Mouse (Mus musculus): Measurements from ENCODE around the gene Ralgps2.

DNA sequence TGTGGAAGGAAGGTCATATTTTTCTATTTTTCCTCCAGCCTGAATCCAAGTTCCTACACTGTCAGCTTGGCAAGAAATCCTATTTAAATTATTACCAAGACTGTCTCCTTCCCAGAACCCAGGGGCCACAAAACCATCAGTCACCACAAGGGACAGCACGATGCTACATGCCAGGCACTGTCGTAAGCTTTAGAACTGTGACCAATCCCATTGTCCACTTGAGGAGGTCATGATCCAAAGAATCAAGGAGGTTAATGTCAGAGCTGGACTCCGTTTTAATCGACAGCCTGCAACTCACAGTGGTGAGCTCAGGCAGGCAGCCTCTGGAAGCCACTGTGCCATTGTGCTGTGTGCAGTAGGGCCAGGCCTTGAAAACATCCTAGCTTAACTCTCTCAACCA, 181.1 kb downstream of the Ralgps2 start:
- TF ChIP-seq POLR2A (IDR thresholded peaks at IDR 0.05; ENCODE audit: low read depth, low read length) (no peak), CTCF (IDR thresholded peaks at IDR 0.05; ENCODE audit: extremely low read depth, insufficient read depth, insufficient read length, insufficient replicate concordance) (no peak)
